Mouse (Mus musculus): ENCODE measurements around the gene Mxra7. TPM values are rescaled to one million over a fixed set of nuclear protein-coding genes. Genes with fewer than 3 reads are reported as not detected.
"Not testable (repeated sequence)": the region's sequence is repeated elsewhere in the genome, so short reads cannot be mapped to it uniquely, and the experiment has no call there.

Gene Mxra7
- total RNA-seq, 2 experiments from 2014 or later = 5.2 to 8.2 TPM

DNA sequence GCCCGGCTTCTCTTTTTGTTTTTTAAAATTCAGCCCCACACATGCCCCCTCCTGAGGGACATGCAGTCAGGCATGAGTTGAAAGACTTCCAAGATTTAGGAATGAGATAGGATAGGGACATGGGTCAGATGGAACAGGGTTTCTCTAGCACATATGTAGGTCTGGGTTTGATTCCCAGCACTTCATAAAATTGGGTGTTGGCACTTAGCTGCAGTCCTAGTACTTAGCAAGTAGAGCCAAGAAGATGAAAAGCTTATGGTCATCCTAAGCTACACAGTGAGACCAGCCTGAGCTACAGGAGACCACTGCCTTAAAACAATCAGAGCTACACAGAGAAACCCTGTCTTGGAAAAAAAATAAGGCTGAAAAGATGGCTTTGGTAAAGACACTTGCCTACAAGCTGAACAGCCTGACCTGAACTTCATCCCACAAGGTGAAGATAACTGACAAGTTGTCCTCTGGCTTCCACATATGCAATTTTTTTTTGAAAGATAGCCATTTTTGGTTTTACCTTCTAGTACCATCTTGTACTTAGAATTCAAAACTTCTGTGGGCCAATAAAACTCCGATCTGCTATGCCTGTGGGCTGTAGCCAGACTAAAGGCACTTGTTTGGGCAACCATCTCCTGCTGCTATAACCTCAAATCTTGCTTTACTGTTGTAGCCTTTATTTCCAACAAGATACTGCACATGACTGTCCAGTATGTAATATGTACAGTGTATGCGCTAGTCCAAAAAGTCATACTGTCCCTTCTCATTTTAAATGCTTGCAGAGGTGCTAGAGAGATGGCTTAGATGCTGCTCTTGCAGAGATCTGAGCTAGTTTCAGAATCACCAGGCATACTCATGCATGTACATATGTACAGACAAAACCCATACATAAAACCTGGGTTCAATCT, 19.6 kb upstream of the Mxra7 start:
- DNase-seq (ENCODE audit: low spot score) = no peak

DNA sequence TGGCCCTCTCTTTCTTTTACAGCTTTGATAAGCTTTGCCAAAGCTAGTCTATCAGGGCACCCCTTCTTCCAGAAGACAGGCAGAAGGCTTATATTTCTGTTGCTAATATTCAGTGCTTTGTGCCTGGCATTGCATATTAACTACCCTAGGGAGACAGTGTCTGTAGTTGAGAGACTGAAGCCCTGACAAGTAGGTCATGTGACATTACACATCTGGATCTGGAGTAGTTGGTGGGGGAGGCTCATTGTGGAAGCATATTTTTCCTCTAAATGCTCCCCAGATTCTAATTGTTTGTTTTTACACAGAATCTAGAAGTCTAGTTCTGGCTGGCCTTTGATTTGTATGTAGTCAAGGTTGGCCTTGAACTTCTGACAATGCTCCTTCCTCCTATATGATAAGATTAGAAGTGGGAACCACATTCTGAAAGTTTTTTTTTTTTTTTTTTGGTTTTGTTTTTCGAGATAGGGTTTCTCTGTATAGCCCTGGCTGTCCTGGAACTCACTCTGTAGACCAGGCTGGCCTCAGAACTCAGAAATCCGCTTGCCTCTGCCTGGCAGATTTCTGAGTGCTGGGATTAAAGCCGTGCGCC, 18.8 kb upstream of the Mxra7 start:
- DNase-seq (ENCODE audit: low spot score) = no peak

DNA sequence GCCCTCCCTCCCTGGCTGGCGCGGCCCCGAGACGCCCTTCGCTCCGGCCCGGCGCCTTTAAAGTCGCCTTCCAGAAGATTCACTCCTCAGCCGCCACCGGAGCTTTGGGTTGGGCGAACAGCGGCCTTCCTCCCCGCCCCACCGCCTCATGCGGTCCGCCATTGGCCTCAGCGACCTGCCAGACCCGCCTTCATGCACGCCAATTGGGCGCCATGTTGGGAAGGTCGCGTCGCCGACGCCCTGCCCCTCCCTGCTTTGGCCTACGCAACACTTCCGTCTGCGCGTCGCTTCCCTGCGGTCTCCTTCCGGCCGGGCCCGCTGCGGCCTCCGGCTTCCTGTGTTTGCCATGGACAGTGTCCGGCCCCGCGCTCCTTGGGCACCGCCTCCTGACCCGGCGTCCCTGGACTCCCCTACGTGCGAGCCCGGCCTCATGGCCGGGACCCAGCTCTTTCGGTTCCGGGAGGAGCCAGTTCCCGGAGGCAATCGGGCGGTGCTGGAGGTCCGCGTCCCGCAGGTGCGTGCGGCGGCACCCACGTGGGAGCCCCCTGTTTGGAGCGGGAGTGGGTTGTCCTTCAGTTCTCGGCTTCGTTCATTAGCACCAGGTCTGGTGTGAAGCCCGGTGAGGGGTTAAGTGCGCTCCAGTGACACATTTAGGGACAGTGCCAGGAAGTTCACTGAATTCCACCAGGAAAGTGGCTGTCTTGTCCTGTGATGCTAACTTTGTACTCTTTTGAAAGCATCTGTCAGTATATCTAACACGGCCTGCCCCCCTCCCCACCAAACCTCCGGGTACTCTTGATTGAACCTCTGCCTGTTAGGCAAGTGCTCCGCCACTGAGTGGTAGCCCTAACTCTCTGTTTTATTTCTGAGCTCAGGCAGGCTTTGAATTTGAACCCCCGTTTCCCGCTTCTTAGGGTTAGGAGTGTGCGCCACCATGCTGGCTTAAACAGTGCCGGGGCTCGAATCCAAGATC, 15.7 kb upstream of the Mxra7 start, which contains the start of the genes Mettl23 and Jmjd6:
Mettl23 (plus strand) TSS at position 18 of the 973 bp plus-strand sequence.
Jmjd6 (minus strand) TSS at position 189 of the 973 bp plus-strand sequence.
- peak; percentile 98 for DNase-seq (ENCODE audit: low spot score)

DNA sequence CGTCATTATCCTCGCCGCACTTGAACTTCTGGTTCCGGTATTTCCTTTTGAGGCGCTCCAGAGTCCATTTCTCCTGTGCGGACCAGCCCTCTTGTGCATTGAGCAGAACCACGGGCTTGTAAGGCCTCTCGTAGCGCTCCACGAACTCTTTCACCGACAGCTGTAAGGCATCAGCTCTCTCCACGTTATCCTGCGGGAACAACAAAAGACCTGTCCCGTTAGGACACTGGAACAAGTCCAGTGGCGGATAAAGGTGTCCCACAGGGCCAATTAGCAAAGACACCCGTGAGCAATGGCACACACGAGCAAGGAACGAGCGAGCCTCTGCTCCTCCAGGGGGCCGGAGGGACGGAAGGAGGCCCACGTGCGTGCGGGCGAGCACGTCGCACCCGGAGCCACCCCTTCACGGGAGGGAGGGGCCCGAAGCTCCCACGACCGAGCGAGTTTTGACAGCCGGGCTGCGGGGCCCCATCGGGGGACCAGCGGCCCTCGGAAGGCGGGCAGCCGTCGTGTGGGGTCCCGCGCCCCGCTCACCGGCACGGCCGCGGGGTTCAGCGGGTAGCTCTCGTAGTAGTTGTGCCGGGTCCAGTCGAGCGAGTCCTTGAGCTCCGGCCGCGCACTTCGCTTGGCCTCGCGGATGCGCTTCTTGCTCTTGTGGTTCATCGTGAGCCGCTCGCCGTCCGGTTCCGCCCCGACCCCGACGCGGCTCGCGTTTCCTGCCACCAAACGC, 14.8 kb upstream of the Mxra7 start:
- DNase-seq (ENCODE audit: low spot score) = peak; percentile 56

DNA sequence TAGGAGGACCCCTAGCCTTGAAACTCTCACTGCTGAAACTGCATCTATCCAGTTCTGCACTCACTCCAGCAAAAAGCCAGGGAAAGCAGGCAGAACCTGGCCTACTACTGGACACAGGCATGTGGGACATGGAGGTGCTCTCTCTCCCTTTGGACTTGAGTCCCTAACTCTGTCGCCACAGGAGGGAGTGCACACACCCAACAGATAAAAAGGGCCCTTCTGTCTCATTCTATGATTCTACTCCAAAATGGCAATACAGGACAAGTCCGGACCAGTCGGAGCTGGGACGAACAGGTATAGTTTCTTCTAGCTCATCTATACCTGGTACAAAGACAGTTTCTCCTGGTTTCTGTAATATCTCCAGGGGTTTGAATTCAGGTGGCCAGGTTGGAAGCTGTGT, 12.9 kb upstream of the Mxra7 start:
- DNase-seq (ENCODE audit: low spot score) = no peak

DNA sequence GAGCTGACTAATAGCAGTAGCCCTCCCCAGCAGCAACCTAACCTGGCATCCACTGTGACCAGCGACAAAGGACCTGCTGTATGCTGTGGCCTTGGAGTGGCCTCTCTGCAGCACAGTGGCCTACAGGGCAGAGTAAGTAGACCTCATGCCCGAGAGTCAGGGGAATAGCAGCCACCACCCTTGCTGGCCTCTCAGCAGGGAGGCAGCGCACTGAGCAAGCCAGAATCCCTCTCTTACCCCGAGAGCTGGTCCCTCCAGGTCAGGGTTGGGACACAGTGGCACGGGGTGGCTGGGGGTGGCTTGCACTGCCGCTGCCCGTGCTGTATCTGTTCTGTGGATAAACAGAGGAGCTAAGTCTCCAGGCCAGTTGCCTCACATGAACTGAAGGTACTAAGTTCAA, 11.8 kb upstream of the Mxra7 start:
- no peak for DNase-seq (ENCODE audit: low spot score)

DNA sequence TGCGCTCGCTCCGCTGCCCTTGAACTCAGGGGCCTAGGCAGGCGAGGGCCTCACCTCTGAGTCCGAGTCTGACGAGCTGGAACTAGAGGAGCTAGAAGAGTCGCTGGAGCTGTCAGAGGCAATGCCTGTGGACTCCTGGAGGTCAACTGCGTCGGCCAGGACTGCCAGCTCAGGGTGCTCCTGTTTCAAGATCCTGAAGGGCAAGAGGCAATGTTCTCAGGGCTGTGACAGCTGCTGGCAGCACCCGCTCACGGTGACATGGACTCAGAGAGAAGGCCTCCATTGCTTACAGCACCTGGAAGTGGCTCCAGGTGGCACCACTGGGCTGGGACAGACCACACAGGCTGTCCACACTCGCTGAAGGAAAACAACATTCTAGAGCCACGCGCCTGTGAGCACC, 11.1 kb upstream of the Mxra7 start:
- peak; percentile 53 for DNase-seq (ENCODE audit: low spot score)

DNA sequence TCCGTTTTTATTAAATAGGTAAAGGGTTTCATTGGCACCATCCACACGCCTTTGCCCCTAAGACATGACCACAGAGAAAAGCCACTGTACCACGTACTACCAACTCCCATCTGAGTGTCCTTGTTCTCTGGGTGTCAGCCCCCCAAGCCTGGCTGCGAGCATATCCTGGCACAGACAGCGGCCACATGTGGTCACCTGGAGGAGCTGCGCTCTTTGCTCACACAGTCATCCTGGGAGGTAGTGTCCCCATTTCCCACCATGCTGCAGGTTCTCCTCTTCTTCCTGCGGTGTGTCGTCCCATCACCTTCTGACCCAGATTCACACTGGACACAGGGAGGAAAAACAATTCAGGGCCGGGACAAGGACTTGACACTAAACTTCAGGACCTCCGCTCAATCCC, 9.6 kb upstream of the Mxra7 start:
- no peak for DNase-seq (ENCODE audit: low spot score)

DNA sequence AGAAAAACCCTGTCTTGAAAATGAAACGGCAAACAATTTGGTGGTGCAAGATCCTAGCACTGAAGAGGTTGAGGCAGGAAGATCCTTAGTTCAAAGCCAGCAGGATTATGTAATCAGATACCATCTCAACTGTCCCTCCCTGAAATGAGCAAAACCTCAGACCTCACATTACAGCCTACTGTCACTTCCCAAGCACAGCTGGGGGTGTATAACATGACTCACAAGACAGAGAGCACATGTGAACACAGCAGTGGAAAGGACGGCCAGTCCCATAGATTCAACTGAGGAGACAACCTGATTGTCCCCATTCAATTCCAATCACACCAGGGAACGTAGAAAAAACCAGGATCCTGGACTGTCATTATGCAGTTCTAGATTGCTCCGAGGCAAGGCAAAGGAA, 8.4 kb upstream of the Mxra7 start:
- no peak for DNase-seq (ENCODE audit: low spot score)

DNA sequence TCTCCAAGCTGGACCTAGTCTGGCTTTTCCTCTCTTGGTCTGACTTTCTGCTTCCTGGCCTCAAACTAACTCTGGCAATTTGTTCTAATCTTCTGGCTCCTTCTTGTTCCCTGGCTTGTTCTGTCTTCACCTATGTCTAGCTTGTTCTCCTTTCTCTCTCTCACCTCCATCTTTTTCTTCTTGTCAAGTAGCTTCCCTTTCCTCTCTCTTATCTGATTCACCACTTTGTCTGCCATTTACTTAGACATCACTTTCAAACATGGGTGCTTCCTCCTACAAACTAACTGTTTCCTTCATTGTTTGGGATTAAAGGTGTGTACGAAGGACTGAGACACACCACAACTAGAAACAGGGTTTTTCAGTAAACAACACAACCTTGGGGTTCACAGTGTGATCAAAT, 7.1 kb upstream of the Mxra7 start:
- DNase-seq (ENCODE audit: low spot score) = no peak

DNA sequence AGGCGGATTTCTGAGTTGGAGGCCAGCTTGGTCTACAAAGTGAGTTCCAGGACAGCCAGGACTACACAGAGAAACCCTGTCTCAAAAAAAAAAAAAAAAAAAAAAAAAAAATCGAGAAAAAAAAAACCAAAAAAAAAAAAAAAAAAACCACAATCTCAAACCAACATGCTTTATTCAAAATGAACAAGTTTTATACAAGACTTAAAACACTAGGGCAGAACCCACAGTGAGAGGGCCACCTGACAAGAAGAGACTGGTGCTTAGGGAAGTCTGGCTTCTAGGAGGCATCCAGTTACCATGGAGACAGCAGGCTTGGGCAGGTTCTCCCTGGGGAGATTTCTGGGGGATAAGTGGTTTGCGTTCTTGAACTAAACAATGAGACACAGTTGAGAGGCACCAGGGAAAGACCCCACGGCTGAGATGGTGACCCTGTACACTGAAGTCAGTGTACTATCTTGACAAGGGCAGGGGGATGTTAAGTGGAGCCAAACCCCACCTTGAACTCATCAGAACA, 4.4 kb upstream of the Mxra7 start:
- no peak for DNase-seq (ENCODE audit: low spot score)

DNA sequence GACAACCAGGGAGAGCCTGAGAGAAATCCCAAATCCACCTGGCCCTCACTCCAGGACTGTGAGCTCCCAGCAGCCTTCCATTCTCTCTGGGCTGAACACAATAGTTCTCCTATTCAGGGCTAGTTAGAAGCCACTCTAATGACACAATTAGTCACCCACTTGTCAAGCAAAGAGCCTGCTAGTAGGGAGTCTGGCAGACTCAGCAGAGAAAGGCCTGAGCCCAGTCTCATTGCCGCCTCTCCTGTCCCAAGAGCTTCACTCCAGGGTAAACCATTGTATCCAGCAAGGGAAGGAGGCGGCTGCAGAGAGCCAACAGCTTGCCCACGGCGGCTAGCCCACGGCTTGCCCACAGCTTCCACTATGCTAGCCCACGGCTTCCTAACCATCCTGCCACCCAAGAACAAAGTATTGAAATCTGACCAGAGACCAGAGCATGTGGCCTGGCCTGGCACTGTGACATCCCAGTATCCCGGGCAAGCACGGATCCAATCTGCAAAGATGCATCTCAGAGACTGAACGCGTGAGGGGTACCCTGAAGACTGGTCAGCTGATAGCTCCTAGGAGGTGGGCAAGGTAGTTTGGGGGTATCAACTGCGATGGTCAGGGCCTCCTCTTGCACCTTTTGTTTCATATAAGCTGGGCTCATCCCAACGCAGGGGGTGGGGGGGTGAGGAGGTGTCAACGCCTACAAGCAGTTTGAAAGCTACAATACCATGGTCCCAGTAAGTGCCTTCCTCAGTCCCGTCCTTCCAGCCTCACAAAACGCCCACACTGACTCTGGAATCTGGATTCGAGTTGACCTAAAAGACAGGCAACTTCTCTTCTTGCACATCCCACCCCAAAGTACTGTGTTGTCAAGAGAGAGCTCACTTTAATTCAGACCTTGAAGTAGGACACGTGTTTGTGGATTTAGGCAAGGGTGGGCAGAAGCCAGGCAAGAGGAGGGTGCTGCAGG, 1.0 kb downstream of the Mxra7 start:
- DNase-seq (ENCODE audit: low spot score) = no peak

DNA sequence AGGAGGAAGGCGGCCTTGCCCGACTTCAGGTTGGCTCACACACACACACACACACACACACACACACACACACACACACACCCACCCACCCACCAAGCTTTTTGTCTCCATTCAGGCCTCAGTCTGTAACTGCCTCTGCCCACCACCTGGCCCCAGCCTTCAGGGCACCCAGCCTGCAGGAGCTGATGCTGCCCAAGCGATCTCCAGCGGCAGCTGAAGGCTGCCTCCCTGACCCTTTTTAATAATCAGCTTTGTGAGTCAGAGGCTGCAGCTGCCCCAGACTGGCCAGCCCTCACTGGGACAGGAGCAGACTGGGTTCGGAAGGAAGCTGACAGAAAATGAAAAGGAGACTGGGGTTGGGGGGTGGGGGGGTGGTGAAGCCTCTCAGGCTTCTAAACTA, 2.6 kb downstream of the Mxra7 start:
- DNase-seq (ENCODE audit: low spot score) = no peak

DNA sequence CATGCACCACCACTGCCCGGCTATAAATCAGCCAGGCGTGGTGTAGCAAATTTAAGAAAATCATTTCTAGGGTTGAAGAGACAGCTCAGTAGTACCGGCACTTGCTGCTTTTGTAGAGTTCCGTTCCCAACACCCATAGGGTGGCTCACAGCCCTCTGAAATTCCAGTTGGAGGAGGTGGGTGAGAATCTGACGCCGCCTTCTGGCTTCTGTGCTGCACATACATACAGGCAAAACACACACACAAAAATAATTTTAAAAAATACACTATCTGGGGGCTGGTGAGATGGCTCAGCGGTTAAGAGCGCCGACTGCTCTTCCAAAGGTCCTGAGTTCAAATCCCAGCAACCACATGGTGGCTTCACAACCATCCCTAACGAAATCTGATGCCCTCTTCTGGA, 4.0 kb downstream of the Mxra7 start:
- not testable (repeated sequence) for DNase-seq (ENCODE audit: low spot score)

DNA sequence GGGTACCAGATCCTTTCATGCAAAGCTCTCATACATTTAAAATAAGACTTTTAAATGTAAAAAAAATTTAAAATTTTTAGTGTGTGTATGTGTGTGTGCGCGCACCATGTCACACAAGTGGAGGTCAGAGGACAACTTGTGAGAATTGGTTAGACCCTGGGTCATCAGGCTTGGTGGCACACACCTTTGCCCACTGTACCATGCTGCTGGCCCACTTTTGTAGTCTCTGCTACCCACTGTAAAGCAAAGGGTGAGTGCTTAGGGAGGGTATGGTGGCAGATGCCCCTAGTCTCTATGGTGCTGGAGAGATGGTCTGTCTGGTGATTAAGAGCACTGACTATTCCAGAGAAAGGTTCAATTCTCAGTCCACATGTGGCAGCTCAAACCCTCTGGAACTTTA, 4.6 kb downstream of the Mxra7 start:
- no peak for DNase-seq (ENCODE audit: low spot score)

DNA sequence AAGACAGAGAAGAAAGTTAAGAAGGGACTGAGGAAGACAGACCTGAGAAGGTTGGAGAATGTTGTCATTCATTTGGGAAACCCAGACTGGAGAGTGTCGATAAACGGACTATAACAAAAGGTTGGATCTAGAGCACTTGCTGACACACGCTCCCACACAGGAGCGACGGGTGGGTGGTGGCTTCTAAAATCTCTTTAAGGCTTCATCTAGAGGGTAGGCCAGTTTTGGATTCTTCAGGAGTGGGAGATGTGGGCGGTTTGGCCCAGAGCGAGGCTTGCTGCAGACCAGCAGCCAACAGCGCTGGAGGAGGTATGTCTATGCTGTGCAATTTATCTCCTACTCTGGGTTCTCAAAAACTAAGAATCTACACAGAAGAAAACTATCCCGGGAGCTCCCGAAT, 5.2 kb downstream of the Mxra7 start:
- no peak for DNase-seq (ENCODE audit: low spot score)

DNA sequence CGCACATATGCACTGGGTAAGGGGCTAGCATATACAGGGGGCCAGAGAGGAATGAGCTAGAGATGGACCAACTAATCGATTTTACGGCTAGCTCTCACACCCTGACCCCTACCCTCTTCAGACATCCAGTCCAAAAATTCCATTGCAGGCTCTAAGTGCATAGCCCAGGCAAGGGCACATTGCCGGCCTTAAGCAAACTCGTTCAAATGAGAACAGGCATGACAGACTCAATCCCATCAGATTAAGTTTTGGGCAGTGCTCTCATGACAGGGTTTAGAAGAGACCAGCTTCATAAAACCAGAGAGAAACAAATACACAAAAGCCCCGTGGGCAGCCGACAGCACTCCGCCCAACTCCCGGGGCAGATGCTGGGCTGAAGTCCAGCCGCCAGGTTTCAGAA, 5.6 kb downstream of the Mxra7 start:
- DNase-seq (ENCODE audit: low spot score) = no peak

DNA sequence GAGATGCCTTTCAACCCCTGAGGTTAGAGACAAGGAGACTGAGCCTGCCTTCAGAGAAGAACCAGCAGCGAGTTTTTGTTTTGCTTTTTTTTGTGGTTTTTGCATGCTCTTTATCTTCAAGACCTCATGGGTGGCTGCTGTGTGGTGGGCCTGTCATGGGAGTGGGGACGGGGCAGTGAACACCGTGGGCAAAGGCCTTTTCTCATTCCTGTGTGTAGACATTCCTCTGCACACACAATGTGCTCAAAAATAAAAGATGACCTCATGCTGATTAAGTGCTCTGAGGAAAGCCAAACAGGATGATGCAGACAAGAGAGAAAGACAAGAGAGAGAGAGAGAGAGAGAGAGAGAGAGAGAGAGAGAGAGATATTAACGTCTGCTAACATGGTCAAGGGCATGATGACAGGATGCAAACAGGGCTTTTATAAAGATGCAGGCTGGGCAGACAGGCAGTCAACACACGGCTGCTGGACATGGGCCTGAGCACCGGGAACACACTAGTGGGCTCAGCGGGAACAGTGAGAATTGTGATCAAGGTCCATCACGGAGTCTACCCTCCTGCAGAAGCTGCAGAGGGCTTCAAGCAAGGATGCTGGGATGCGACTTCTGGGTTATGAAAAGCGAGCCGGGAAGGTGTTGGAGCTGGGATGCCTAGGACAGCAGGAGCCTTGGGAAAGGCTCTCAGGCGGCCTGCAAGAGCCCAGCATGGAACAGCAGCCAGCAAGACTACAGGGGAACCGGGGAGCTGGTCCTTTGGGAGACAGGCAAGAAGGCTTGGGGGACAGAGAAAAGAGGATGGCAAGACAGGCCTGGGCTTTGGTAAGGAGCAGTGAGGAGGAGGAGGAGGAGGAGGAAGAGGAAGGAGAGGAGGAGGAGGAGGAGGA, 6.5 kb downstream of the Mxra7 start:
- no peak for DNase-seq (ENCODE audit: low spot score)
